Mouse (Mus musculus): ENCODE data around the gene Sema3e.

DNA sequence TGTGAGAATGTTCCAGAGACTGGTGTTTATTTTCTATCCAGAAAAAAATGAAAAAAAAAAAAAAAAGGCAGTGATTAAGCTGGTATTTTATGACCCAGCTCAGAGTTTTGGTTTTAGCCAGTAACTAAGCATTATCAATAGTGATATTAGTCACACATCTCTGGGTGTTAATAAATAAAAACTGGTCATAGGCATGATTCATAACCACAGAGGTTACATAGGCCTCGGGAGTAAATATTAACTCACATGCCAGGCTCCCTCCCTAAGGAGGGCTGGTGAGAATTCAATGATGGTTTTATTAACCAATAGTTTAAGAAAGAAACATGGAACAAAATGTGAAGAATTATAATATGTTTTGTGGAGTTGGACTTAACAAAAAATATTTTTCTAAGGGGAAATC, 5.7 kb downstream of the Sema3e start:
- TF ChIP-seq CTCF (conservative IDR thresholded peaks at IDR 0.05; ENCODE audit: insufficient read depth, insufficient read length, low read depth, low read length), result no peak
- TF ChIP-seq POLR2A (IDR thresholded peaks at IDR 0.05; ENCODE audit: low read depth, low read length), result no peak

All from kidney, adult 2 months (tissue).